In the genomic region with DNA sequence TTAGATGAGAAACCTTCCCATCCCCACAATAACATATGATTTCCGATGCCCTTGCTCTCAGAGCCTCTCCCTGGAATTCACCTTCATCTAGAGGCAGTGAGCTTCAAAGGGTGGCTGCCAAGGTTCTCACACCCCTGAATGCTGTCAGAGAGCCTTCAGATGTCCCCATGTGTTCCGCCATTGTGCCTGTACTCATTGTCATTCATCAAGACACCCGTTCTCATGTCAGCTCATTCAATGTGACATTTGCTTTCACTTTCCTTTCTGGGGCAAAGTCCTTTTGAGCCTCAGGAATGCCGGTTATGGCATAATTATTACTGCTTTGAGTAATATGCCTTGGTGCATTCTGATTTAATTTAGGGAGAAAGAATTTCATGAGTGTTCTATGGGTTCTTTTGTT, we compare ENCODE assay signal across 13 mouse cellular contexts.
DNase-seq lines count a peak whose midpoint lies in the region; ATAC-seq and TF ChIP-seq lines count a peak whose summit lies in the region.
"Had no signal": no experiment of that assay in that cellular context is flagged by ENCODE, and none has a peak within 500 bp of the region (broad histone marks: within the 10 kb centered on the region; RNA-seq: fewer than 3 reads in every experiment).

No protein-coding gene starts in this region.

- no peak overlapping the region for H3K4me2 ChIP-seq in midbrain, embryonic 14.5 days (ENCODE audit: low read length)
- H3K4me2 ChIP-seq: embryonic facial prominence, embryonic 15.5 days; kidney, embryonic 15.5 days; neural tube, embryonic 12.5 days had no signal

- no peak overlapping the region for H3K27ac ChIP-seq in midbrain, embryonic 14.5 days (replicated peaks; ENCODE audit: low read depth, low read length)
- no peak overlapping the region for H3K27ac ChIP-seq in cerebellum, adult 2 months (ENCODE audit: insufficient read depth, low read length)
- H3K27ac ChIP-seq: embryonic facial prominence, embryonic 15.5 days; kidney, embryonic 15.5 days; neural tube, embryonic 12.5 days had no signal

- no peaks in the 10 kb centered on the region for H3K27me3 ChIP-seq in midbrain, embryonic 14.5 days (ENCODE audit: control insufficient read depth, insufficient read depth, low read length)
- H3K27me3 ChIP-seq in cerebellum, adult 2 months (ENCODE audit: control insufficient read depth, insufficient read depth, low read length) = no peaks in the 10 kb centered on the region
- H3K27me3 ChIP-seq: embryonic facial prominence, embryonic 15.5 days; kidney, embryonic 15.5 days; neural tube, embryonic 12.5 days had no signal

- no peaks in the 10 kb centered on the region for H3K36me3 ChIP-seq in midbrain, embryonic 14.5 days (ENCODE audit: control insufficient read depth, insufficient read depth, low read length)
- H3K36me3 ChIP-seq: embryonic facial prominence, embryonic 15.5 days; kidney, embryonic 15.5 days; neural tube, embryonic 12.5 days had no signal

- no peak overlapping the region for H3K9ac ChIP-seq in midbrain, embryonic 14.5 days (replicated peaks; ENCODE audit: low read length)
- H3K9ac ChIP-seq: embryonic facial prominence, embryonic 15.5 days; kidney, embryonic 15.5 days; neural tube, embryonic 12.5 days had no signal

- DNase-seq in adrenal gland, postnatal 14 days = peak; percentile 55
- no peak for DNase-seq in adrenal gland, postnatal 25 days
- peak; percentile 8 for DNase-seq in lung, postnatal 36 days
- DNase-seq in lung, postnatal 10 days = no peak
- DNase-seq in brain, embryonic 14.5 days (ENCODE audit: low read depth) = peak; percentile 70
- DNase-seq in midbrain, embryonic 14.5 days = peak; percentile 42
- DNase-seq in cerebellum, adult 2 months = no peak
- DNase-seq in thymus, postnatal 4 days = no peak
- DNase-seq: B cell, adult 2 months; lung, adult 2 months had no signal

- no peak for TF ChIP-seq POLR2A in brain, embryonic 14.5 days (IDR thresholded peaks at IDR 0.05; ENCODE audit: borderline replicate concordance, extremely low read depth, insufficient read depth, insufficient read length, poor library complexity, severe bottlenecking)
- TF ChIP-seq POLR2A in cerebellum, adult 2 months (IDR thresholded peaks at IDR 0.05; ENCODE audit: borderline replicate concordance, insufficient read depth, low read length) = no peak

- TF ChIP-seq CTCF in brain, embryonic 14.5 days (IDR thresholded peaks at IDR 0.05; ENCODE audit: borderline replicate concordance, extremely low read depth, insufficient read depth, insufficient read length) = no peak
- no peak for TF ChIP-seq CTCF in cerebellum, adult 2 months (IDR thresholded peaks at IDR 0.05; ENCODE audit: borderline replicate concordance, insufficient read depth, low read depth, low read length)

- WGBS in midbrain, embryonic 14.5 days = 17% methylated on average over 4 of the region's 4 CpGs
- 13% methylated on average over 4 of the region's 4 CpGs for WGBS in cerebellum, adult 2 months

- H3K4me3 ChIP-seq in midbrain, embryonic 14.5 days (replicated peaks; ENCODE audit: low read depth, low read length) = no peak overlapping the region
- no peak overlapping the region for H3K4me3 ChIP-seq in cerebellum, adult 2 months (replicated peaks; ENCODE audit: insufficient read depth, low read depth, low read length)
- H3K4me3 ChIP-seq: embryonic facial prominence, embryonic 15.5 days; kidney, embryonic 15.5 days; neural tube, embryonic 12.5 days had no signal

- H3K9me3 ChIP-seq in midbrain, embryonic 14.5 days (ENCODE audit: control insufficient read depth, low read length) = no peaks in the 10 kb centered on the region
- H3K9me3 ChIP-seq: embryonic facial prominence, embryonic 15.5 days; kidney, embryonic 15.5 days; neural tube, embryonic 12.5 days had no signal

- peaks cover 3% of the 10 kb centered on the region; the same call in 1 of the 2 replicates for H3K4me1 ChIP-seq in midbrain, embryonic 14.5 days (ENCODE audit: control insufficient read depth, insufficient read depth, low read length)
- no peaks in the 10 kb centered on the region for H3K4me1 ChIP-seq in cerebellum, adult 2 months (ENCODE audit: control insufficient read depth, insufficient read depth, low read length)
- H3K4me1 ChIP-seq: kidney, embryonic 15.5 days had no signal

- no peak for ATAC-seq in midbrain, embryonic 14.5 days (ENCODE audit: low FRiP score, low TSS enrichment)

Comparison
In these comparisons a context has a peak if more than half of its experiments do, and no peak if none do; other contexts are left out.
1. DNase-seq: peak in adrenal gland, postnatal 14 days (single experiment), lung, postnatal 36 days (single experiment), brain, embryonic 14.5 days (single experiment) and midbrain, embryonic 14.5 days (single experiment); none in adrenal gland, postnatal 25 days (single experiment), lung, postnatal 10 days (single experiment), cerebellum, adult 2 months (0 of 2) and thymus, postnatal 4 days (single experiment).